Mouse (Mus musculus): ENCODE data around the gene Aqp3. TPM values are rescaled to one million over a fixed set of nuclear protein-coding genes. Genes with fewer than 3 reads are reported as not detected.

Aqp3 gene
- polyA plus RNA-seq, 1 experiment from 2014 or later, result 0.11 TPM

- H3K4me1 ChIP-seq (replicated peaks; ENCODE audit: control insufficient read depth, insufficient read depth, low read length), result 0 out of 2 replicates have a peak, but pooled peaks cover 3% of the 10 kb centered on the region
- no peaks in the 10 kb centered on the region for H3K27me3 ChIP-seq (replicated peaks; ENCODE audit: control insufficient read depth, insufficient read depth, low read length)
- no peaks in the 10 kb centered on the region; the same call in 1 of the 2 replicates for H3K36me3 ChIP-seq (ENCODE audit: control insufficient read depth, insufficient read depth)
- ATAC-seq, result no peak
- no peak overlapping the region for H3K27ac ChIP-seq (ENCODE audit: low read length)
- no peak overlapping the region for H3K4me3 ChIP-seq (replicated peaks; ENCODE audit: low read length)
- H3K4me2 ChIP-seq (ENCODE audit: low read length), result no peak overlapping the region
- 82% methylated on average over 10 of the region's 10 CpGs for WGBS
- no peak overlapping the region for H3K9ac ChIP-seq (replicated peaks; ENCODE audit: low read depth, low read length)
- no peaks in the 10 kb centered on the region for H3K9me3 ChIP-seq (ENCODE audit: control insufficient read depth, low read length)
Observed at GRCm38 (mm10) chr4:41108717-41109425, 10.9 kb upstream of the Aqp3 start.

- Histone ChIP-seq H3K9me3 (ENCODE audit: control insufficient read depth, low read length) (no peaks in the 10 kb centered on the region), H3K4me2 (ENCODE audit: low read length) (no peak overlapping the region), H3K4me3 (replicated peaks; ENCODE audit: low read length) (no peak overlapping the region), H3K4me1 (replicated peaks; ENCODE audit: control insufficient read depth, insufficient read depth, low read length) (0 out of 2 replicates have a peak, but pooled peaks cover 3% of the 10 kb centered on the region), H3K27me3 (replicated peaks; ENCODE audit: control insufficient read depth, insufficient read depth, low read length) (no peaks in the 10 kb centered on the region), H3K9ac (replicated peaks; ENCODE audit: low read depth, low read length) (no peak overlapping the region), H3K27ac (ENCODE audit: low read length) (no peak overlapping the region), H3K36me3 (ENCODE audit: control insufficient read depth, insufficient read depth) (no peaks in the 10 kb centered on the region)
- WGBS, result 50% methylated on average over 4 of the region's 4 CpGs
- ATAC-seq, result no peak
Observed at GRCm38 (mm10) chr4:41107440-41107839, 9.5 kb upstream of the Aqp3 start.

GRCm38 (mm10) chr4:41102901-41103300, 4.9 kb upstream of the Aqp3 start:
- Histone ChIP-seq H3K36me3 (ENCODE audit: control insufficient read depth, insufficient read depth) (no peaks in the 10 kb centered on the region), H3K9me3 (ENCODE audit: control insufficient read depth, low read length) (no peaks in the 10 kb centered on the region), H3K4me1 (replicated peaks; ENCODE audit: control insufficient read depth, insufficient read depth, low read length) (peaks cover 11% of the 10 kb centered on the region), H3K4me3 (replicated peaks; ENCODE audit: low read length) (no peak overlapping the region), H3K9ac (replicated peaks; ENCODE audit: low read depth, low read length) (no peak overlapping the region), H3K27ac (ENCODE audit: low read length) (no peak overlapping the region), H3K4me2 (ENCODE audit: low read length) (no peak overlapping the region), H3K27me3 (replicated peaks; ENCODE audit: control insufficient read depth, insufficient read depth, low read length) (peaks cover 6% of the 10 kb centered on the region)
- ATAC-seq, result no peak

DNA sequence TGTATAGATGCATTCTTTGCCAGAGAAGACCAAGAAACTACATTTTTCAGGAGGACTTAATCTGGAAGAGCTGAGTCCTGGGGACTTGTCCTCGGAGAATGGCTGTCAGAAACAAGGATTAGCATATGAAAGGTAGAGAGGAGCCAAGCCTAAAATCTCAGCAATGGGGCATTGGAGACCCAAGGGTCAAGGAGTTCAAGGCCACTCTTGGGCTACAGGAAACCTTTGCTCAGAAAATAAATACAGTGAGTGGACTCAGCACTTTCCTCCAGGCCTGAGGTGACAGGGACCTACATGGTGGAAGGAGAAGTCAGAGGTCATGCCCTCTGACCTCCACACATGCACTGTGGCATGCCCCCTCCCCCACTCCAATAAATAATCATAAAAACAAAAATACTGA, 3.0 kb upstream of the Aqp3 start:
- H3K27me3 ChIP-seq (replicated peaks; ENCODE audit: control insufficient read depth, insufficient read depth, low read length), result peaks cover 15% of the 10 kb centered on the region
- no peak for ATAC-seq
- H3K9me3 ChIP-seq (ENCODE audit: control insufficient read depth, low read length), result no peaks in the 10 kb centered on the region
- 23% methylated on average over 1 of the region's 1 CpGs for WGBS
- no peak overlapping the region for H3K9ac ChIP-seq (replicated peaks; ENCODE audit: low read depth, low read length)
- peaks cover 11% of the 10 kb centered on the region for H3K4me1 ChIP-seq (replicated peaks; ENCODE audit: control insufficient read depth, insufficient read depth, low read length)
- no peaks in the 10 kb centered on the region for H3K36me3 ChIP-seq (ENCODE audit: control insufficient read depth, insufficient read depth)
- no peak overlapping the region for H3K4me3 ChIP-seq (replicated peaks; ENCODE audit: low read length)
- H3K27ac ChIP-seq (ENCODE audit: low read length), result no peak overlapping the region
- H3K4me2 ChIP-seq (ENCODE audit: low read length), result no peak overlapping the region

GRCm38 (mm10) chr4:41098577-41098951, 581 bp upstream of the Aqp3 start:
- no peaks in the 10 kb centered on the region for H3K36me3 ChIP-seq (ENCODE audit: control insufficient read depth, insufficient read depth)
- peaks cover 15% of the 10 kb centered on the region for H3K27me3 ChIP-seq (replicated peaks; ENCODE audit: control insufficient read depth, insufficient read depth, low read length)
- ATAC-seq, result 0 out of 2 replicates have a peak, but pooled peaks have one; percentile 3
- no peak overlapping the region for H3K27ac ChIP-seq (ENCODE audit: low read length)
- peak overlapping the region; percentile 61 for H3K9ac ChIP-seq (replicated peaks; ENCODE audit: low read depth, low read length)
- H3K4me2 ChIP-seq (ENCODE audit: low read length), result peak overlapping the region; percentile 99
- H3K4me1 ChIP-seq (replicated peaks; ENCODE audit: control insufficient read depth, insufficient read depth, low read length), result peaks cover 11% of the 10 kb centered on the region
- 12% methylated on average over 11 of the region's 11 CpGs for WGBS
- peak overlapping the region; percentile 53 for H3K4me3 ChIP-seq (replicated peaks; ENCODE audit: low read length)
- H3K9me3 ChIP-seq (ENCODE audit: control insufficient read depth, low read length), result no peaks in the 10 kb centered on the region

- Histone ChIP-seq H3K4me1 (replicated peaks; ENCODE audit: control insufficient read depth, insufficient read depth, low read length) (peaks cover 11% of the 10 kb centered on the region), H3K27me3 (replicated peaks; ENCODE audit: control insufficient read depth, insufficient read depth, low read length) (peaks cover 15% of the 10 kb centered on the region), H3K9ac (replicated peaks; ENCODE audit: low read depth, low read length) (no peak overlapping the region), H3K27ac (ENCODE audit: low read length) (no peak overlapping the region), H3K4me2 (ENCODE audit: low read length) (no peak overlapping the region), H3K36me3 (ENCODE audit: control insufficient read depth, insufficient read depth) (no peaks in the 10 kb centered on the region), H3K9me3 (ENCODE audit: control insufficient read depth, low read length) (no peaks in the 10 kb centered on the region), H3K4me3 (replicated peaks; ENCODE audit: low read length) (no peak overlapping the region; the same call in 1 of the 2 replicates)
- 39% methylated on average over 12 of the region's 13 CpGs for WGBS
- no peak for ATAC-seq
Observed at GRCm38 (mm10) chr4:41097381-41097780, 602 bp downstream of the Aqp3 start.

DNA sequence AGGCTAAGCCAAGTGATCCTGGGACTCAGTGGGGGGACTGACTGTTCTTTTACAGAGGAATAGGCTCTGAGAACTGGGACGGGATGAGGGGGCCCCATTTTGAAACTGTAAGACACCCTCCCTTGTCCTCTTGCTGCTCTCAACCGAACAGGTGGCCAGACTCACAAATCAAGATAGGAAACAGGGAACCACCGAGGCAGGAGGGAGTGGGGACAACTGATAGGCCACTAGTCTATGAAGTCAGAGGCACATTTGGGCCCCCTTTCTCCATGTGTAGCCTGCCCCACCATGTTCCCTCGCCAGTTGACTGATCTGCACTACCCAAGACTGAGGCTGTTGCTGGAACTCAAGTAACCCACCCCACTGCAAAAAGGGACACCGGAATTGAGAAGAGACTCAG, 1.2 kb downstream of the Aqp3 start:
- peaks cover 15% of the 10 kb centered on the region for H3K27me3 ChIP-seq (replicated peaks; ENCODE audit: control insufficient read depth, insufficient read depth, low read length)
- peaks cover 11% of the 10 kb centered on the region for H3K4me1 ChIP-seq (replicated peaks; ENCODE audit: control insufficient read depth, insufficient read depth, low read length)
- ATAC-seq, result no peak
- no peak overlapping the region for H3K27ac ChIP-seq (ENCODE audit: low read length)
- H3K9ac ChIP-seq (replicated peaks; ENCODE audit: low read depth, low read length), result no peak overlapping the region
- no peaks in the 10 kb centered on the region for H3K36me3 ChIP-seq (ENCODE audit: control insufficient read depth, insufficient read depth)
- no peaks in the 10 kb centered on the region for H3K9me3 ChIP-seq (ENCODE audit: control insufficient read depth, low read length)
- 70% methylated on average over 5 of the region's 5 CpGs for WGBS
- H3K4me3 ChIP-seq (replicated peaks; ENCODE audit: low read length), result no peak overlapping the region
- H3K4me2 ChIP-seq (ENCODE audit: low read length), result no peak overlapping the region

DNA sequence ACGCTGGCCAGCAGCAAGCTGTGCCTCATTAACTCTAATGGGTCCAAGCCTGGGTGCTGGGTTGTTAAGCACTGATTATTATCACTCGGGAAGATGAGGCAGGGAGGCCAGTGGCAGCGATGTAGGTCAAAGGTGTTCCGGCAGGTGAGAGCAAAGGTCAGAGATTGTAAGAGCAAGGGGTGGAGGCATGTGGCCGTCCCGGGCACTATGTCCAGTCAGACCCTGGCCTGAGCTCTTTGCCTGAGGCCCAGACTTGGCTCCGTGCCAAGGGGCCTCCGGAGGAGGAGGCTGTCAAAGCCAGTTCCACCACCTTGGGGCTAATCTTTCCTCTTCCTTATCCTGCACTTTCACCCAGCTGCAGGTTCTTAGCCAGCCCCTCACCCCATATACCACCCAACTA, 1.8 kb downstream of the Aqp3 start:
- Histone ChIP-seq H3K4me3 (replicated peaks; ENCODE audit: low read length) (no peak overlapping the region), H3K4me2 (ENCODE audit: low read length) (no peak overlapping the region), H3K4me1 (replicated peaks; ENCODE audit: control insufficient read depth, insufficient read depth, low read length) (peaks cover 11% of the 10 kb centered on the region), H3K9ac (replicated peaks; ENCODE audit: low read depth, low read length) (no peak overlapping the region), H3K36me3 (ENCODE audit: control insufficient read depth, insufficient read depth) (no peaks in the 10 kb centered on the region), H3K27me3 (replicated peaks; ENCODE audit: control insufficient read depth, insufficient read depth, low read length) (peaks cover 15% of the 10 kb centered on the region), H3K9me3 (ENCODE audit: control insufficient read depth, low read length) (no peaks in the 10 kb centered on the region), H3K27ac (ENCODE audit: low read length) (no peak overlapping the region)
- WGBS, result 68% methylated on average over 8 of the region's 8 CpGs
- no peak for ATAC-seq

DNA sequence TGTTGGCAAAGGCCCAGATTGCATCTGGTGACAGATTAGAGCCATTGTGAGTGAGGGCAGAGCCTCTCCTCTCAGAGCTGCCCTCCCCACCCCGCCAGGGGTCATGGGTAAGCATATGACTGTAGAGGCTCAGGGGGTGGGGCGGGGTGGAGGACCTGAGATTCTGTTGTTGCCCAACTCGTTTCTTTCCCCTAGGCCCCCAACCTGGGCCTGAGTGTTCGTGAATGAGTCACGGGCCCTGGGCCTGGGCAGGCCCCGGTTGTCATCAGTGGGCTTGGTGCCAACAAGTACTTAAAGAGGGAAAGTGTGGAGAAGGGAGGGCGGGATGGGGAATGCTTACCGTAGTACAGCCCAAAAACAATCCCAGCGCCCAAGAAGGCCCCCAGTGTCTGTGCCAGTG, 3.6 kb downstream of the Aqp3 start:
- ATAC-seq, result no peak
- Histone ChIP-seq H3K4me2 (ENCODE audit: low read length) (no peak overlapping the region), H3K4me3 (replicated peaks; ENCODE audit: low read length) (no peak overlapping the region), H3K9me3 (ENCODE audit: control insufficient read depth, low read length) (no peaks in the 10 kb centered on the region), H3K36me3 (ENCODE audit: control insufficient read depth, insufficient read depth) (no peaks in the 10 kb centered on the region), H3K4me1 (replicated peaks; ENCODE audit: control insufficient read depth, insufficient read depth, low read length) (peaks cover 11% of the 10 kb centered on the region), H3K27me3 (replicated peaks; ENCODE audit: control insufficient read depth, insufficient read depth, low read length) (peaks cover 15% of the 10 kb centered on the region), H3K9ac (replicated peaks; ENCODE audit: low read depth, low read length) (no peak overlapping the region), H3K27ac (ENCODE audit: low read length) (no peak overlapping the region)
- 38% methylated on average over 9 of the region's 9 CpGs for WGBS

- Histone ChIP-seq H3K4me3 (replicated peaks; ENCODE audit: low read length) (no peak overlapping the region), H3K27me3 (replicated peaks; ENCODE audit: control insufficient read depth, insufficient read depth, low read length) (peaks cover 10% of the 10 kb centered on the region), H3K9ac (replicated peaks; ENCODE audit: low read depth, low read length) (no peak overlapping the region), H3K9me3 (ENCODE audit: control insufficient read depth, low read length) (no peaks in the 10 kb centered on the region), H3K36me3 (ENCODE audit: control insufficient read depth, insufficient read depth) (no peaks in the 10 kb centered on the region), H3K4me1 (replicated peaks; ENCODE audit: control insufficient read depth, insufficient read depth, low read length) (peaks cover 5% of the 10 kb centered on the region), H3K4me2 (ENCODE audit: low read length) (no peak overlapping the region), H3K27ac (ENCODE audit: low read length) (no peak overlapping the region)
- 60% methylated on average over 1 of the region's 1 CpGs for WGBS
- ATAC-seq, result no peak
Observed at GRCm38 (mm10) chr4:41092958-41093357, 5.0 kb downstream of the Aqp3 start.
